Mouse (Mus musculus) kidney, embryonic 14.5 days (tissue): ENCODE results near the gene Sinhcaf. TPM values are rescaled to one million over a fixed set of nuclear protein-coding genes. Genes with fewer than 3 reads are reported as not detected.
A peak's percentile ranks its signal among the peaks of the same experiment; 100 is the strongest.

Experiments used
- ATAC-seq: fragments of 200-750 bp; cut with Nextera tagmentation; 2 replicates; pipeline ENCODE4 v1.8.0; 2017; ENCODE audit warnings: moderate number of reproducible peaks, mild to moderate bottlenecking, moderate TSS enrichment, moderate library complexity; ENCODE audit not compliant: low FRiP score, low TSS enrichment
- H3K27ac ChIP-seq: fragments of 300-500 bp; sonication (generic); 2 replicates; pipeline ENCODE4 v1.5.1; 2014; ENCODE audit warnings: low read depth, mild to moderate bottlenecking, low read length, moderate library complexity, mixed read lengths
- H3K27me3 ChIP-seq: fragments of 300-500 bp; sonication (generic); 2 replicates; pipeline ENCODE4 v1.6.1; 2014; ENCODE audit warnings: mild to moderate bottlenecking, low read length; ENCODE audit not compliant: control insufficient read depth, insufficient read depth
- H3K36me3 ChIP-seq: fragments of 300-500 bp; sonication (generic); 2 replicates; pipeline ENCODE4 v1.6.1; 2014; ENCODE audit warnings: low read length, mixed read lengths; ENCODE audit not compliant: control insufficient read depth, insufficient read depth
- H3K4me1 ChIP-seq: fragments of 300-500 bp; sonication (generic); 2 replicates; pipeline ENCODE4 v1.6.1; 2014; ENCODE audit warnings: low read length, mixed read lengths; ENCODE audit not compliant: control insufficient read depth, insufficient read depth
- H3K4me2 ChIP-seq: fragments of 300-500 bp; sonication (generic); replicated peaks from 2 replicates; pipeline ENCODE4 v1.6.1; 2014; ENCODE audit warnings: low read depth, mild to moderate bottlenecking, low read length
- H3K4me3 ChIP-seq: fragments of 300-500 bp; sonication (generic); 2 replicates; pipeline ENCODE4 v1.5.1; 2014; ENCODE audit warnings: mild to moderate bottlenecking, low read length
- H3K9ac ChIP-seq: fragments of 300-500 bp; sonication (generic); 2 replicates; pipeline ENCODE4 v1.6.1; 2014; ENCODE audit warnings: low read depth, mild to moderate bottlenecking, low read length, moderate library complexity
- H3K9me3 ChIP-seq: fragments of 300-500 bp; sonication (generic); 2 replicates; pipeline ENCODE4 v1.6.1; 2016; ENCODE audit warnings: low read length; ENCODE audit not compliant: control insufficient read depth
- WGBS: fragments of 180-500 bp; shearing (Covaris S2); extraction: QIAGEN DNeasy Blood & Tissue Kit; methylation state at CpG from one replicate; pipeline ENCODE4 v1.1.7; 2014; 5-methylcytosine and 5-hydroxymethylcytosine counted together
- polyA plus RNA-seq: library from polyadenylated mRNA; unstranded; fragments of >200 nt; fragmentation: Nextera tagmentation; extraction: Ambion mirVana; gene quantifications from 2 replicates; pipeline ENCODE4 v1.2.1, GENCODE M21; 2014

The Sinhcaf gene
- polyA plus RNA-seq, 1 experiment from 2014 or later = 181 TPM

DNA sequence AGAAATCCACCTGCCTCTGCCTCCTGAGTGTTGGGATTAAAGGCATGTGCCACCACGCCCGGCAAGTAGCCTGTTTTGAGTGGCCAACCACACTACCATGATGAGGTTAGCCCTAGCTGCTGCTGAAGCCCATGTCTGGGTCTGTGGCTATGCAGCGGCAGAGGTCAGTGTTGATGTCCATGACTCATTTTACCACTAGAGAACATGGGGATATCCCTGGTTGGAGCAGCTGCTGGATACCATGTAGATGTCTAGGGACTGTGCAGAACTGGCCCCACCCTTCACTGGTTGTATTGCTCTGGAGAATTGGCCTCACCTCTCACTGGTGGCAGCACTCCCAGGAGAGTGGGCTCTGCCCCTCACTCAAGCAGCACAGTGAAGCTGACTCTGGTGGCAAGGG is 28.8 kb upstream of the Sinhcaf start:
- ATAC-seq = no peak
- Histone ChIP-seq H3K4me2 (no peak overlapping the region), H3K4me1 (peaks cover 11% of the 10 kb centered on the region), H3K9me3 (no peaks in the 10 kb centered on the region), H3K4me3 (no peak overlapping the region), H3K9ac (no peak overlapping the region), H3K27me3 (no peaks in the 10 kb centered on the region), H3K27ac (no peak overlapping the region), H3K36me3 (no peaks in the 10 kb centered on the region)
- 94% methylated on average over 3 of the region's 3 CpGs for WGBS

DNA sequence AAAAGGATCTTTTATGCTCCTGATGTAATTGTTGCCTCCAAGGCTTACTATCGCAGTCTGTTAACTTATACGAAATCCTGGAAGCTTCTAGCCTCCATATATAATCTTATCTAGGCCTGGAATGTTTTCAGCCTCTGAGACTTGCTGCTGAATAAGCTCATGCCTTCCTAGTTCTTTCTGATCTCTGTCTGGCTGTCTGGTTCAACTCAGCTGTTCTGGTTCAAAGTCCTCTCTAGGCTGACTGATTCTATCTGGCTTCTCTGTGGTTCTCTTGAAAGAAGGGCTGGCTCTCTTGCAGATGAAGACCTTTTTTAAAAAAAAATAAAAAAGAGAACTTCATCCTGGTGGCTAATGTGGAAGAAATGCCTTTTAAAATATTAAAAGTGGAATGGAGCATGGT is 26.6 kb upstream of the Sinhcaf start:
- Histone ChIP-seq H3K4me1 (peaks cover 11% of the 10 kb centered on the region), H3K36me3 (no peaks in the 10 kb centered on the region), H3K9ac (no peak overlapping the region), H3K27me3 (no peaks in the 10 kb centered on the region), H3K9me3 (no peaks in the 10 kb centered on the region), H3K4me2 (no peak overlapping the region), H3K4me3 (no peak overlapping the region), H3K27ac (no peak overlapping the region)
- ATAC-seq = no peak
- 79% methylated on average over 2 of the region's 2 CpGs for WGBS

GRCm38 (mm10) chr6:148972059-148972848 is 26.0 kb upstream of the Sinhcaf start:
- Histone ChIP-seq H3K4me3 (no peak overlapping the region), H3K27ac (peak overlapping the region; percentile 49; the same call in 1 of the 2 replicates), H3K4me1 (peaks cover 11% of the 10 kb centered on the region), H3K9ac (no peak overlapping the region), H3K9me3 (no peaks in the 10 kb centered on the region), H3K27me3 (no peaks in the 10 kb centered on the region), H3K4me2 (no peak overlapping the region), H3K36me3 (no peaks in the 10 kb centered on the region)
- 25% methylated on average over 9 of the region's 9 CpGs for WGBS
- peak; percentile 74 for ATAC-seq

- Histone ChIP-seq H3K9me3 (no peaks in the 10 kb centered on the region), H3K9ac (no peak overlapping the region; the same call in 1 of the 2 replicates), H3K27me3 (no peaks in the 10 kb centered on the region), H3K4me2 (peak overlapping the region; percentile 30), H3K4me3 (no peak overlapping the region), H3K4me1 (peaks cover 11% of the 10 kb centered on the region), H3K27ac (peak overlapping the region; percentile 49; the same call in 1 of the 2 replicates), H3K36me3 (no peaks in the 10 kb centered on the region)
- peak; percentile 58 for ATAC-seq
- 33% methylated on average over 9 of the region's 9 CpGs for WGBS
These were observed 25.2 kb upstream of the Sinhcaf start for GRCm38 (mm10) chr6:148971385-148971940.

DNA sequence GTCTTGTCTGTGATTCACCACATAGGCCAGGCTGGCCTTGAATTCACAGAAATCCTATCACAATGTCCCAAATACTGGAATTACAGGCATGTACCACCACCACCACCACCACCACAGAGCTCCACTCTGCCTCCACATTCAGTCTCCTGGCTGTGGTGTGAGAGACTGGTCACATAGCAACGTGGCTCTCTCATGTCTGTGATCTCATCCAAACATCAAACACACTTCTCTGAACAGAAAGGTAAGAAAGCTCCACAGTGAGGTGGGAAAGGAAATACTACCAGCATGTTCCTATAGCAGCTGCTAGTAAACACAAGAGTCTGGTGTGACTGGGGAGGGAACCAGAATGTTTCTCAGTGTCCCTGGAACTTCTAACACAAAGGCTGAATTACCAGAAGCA is 15.0 kb upstream of the Sinhcaf start:
- ATAC-seq = no peak
- Histone ChIP-seq H3K27ac (no peak overlapping the region), H3K4me2 (no peak overlapping the region), H3K9me3 (no peaks in the 10 kb centered on the region), H3K36me3 (no peaks in the 10 kb centered on the region), H3K4me1 (no peaks in the 10 kb centered on the region), H3K27me3 (no peaks in the 10 kb centered on the region), H3K4me3 (no peak overlapping the region), H3K9ac (no peak overlapping the region)
- 31% methylated on average over 1 of the region's 1 CpGs for WGBS

DNA sequence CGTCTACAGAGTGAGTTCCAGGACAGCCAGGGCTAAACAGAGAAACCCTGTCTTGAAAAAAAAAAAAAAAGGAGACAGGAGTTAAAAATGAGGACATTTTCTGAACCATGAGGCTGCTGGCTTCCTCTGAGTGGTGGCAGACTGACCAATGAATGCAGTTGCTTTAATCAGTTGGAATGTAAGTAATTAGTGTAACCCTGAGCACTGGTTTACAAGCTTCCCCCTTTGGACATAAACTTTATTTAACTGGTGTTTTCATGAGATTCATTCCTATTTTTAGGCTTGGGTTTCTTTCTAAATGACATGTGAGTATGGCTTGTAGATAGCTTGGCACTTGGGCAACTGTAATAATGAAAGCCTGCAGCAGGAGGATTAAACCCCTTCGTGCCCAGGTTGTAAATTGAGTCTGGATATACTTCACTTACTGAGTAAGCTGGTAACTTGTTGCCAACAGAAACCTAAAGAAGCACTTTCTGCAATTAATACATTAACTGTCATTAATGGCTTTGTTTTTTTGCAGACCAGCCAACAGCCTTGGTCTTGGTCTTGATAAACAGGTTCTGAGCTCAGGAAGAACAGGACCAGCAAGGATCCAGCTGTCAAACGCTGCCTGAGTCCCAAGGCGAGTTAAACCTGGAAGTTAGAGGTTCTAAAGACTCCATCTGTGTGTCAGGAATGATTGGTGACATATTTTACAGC is 13.4 kb upstream of the Sinhcaf start:
- 52% methylated on average over 4 of the region's 4 CpGs for WGBS

DNA sequence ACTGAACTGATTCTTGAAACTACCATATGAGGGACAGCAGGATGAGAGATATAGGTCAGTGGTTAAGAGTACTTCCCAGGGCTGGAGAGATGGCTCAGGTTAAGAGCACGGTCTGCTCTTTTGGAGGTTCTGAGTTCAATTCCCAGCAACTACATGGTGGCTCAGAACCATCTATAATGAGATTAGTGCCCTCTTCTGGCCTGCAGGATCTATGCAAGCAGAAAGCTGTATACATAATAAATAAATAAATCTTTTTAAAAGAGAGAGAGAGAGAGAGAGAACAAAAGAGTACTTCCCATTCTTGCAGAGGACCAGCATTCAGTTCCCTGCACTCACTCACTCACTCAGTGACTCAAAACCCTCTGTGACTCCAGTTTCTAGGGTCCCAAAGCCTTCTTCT is 12.4 kb upstream of the Sinhcaf start:
- Histone ChIP-seq H3K27me3 (no peaks in the 10 kb centered on the region), H3K4me1 (no peaks in the 10 kb centered on the region), H3K4me3 (no peak overlapping the region), H3K4me2 (no peak overlapping the region), H3K27ac (no peak overlapping the region), H3K9ac (no peak overlapping the region), H3K36me3 (no peaks in the 10 kb centered on the region), H3K9me3 (no peaks in the 10 kb centered on the region)
- ATAC-seq = no peak
- WGBS = 97% methylated on average over 1 of the region's 1 CpGs

More for the DNA sequence above, 13.4 kb upstream of the Sinhcaf start:
- Histone ChIP-seq H3K27ac (no peak overlapping the region), H3K4me3 (no peak overlapping the region), H3K4me1 (no peaks in the 10 kb centered on the region), H3K4me2 (no peak overlapping the region), H3K36me3 (no peaks in the 10 kb centered on the region), H3K9me3 (no peaks in the 10 kb centered on the region), H3K9ac (no peak overlapping the region), H3K27me3 (no peaks in the 10 kb centered on the region)
- no peak for ATAC-seq

- no peak overlapping the region for H3K27ac ChIP-seq
- ATAC-seq = no peak
- H3K4me1 ChIP-seq = no peaks in the 10 kb centered on the region
- no peaks in the 10 kb centered on the region for H3K27me3 ChIP-seq
- H3K36me3 ChIP-seq = no peaks in the 10 kb centered on the region
- H3K4me3 ChIP-seq = no peak overlapping the region
- no peaks in the 10 kb centered on the region for H3K9me3 ChIP-seq
- no peak overlapping the region for H3K9ac ChIP-seq
- no peak overlapping the region for H3K4me2 ChIP-seq
- WGBS = 91% methylated on average over 3 of the region's 3 CpGs
These were observed 10.8 kb upstream of the Sinhcaf start for GRCm38 (mm10) chr6:148957046-148957445.
